Mouse (Mus musculus): ENCODE results near the gene Slc35g1. TPM values are rescaled to one million over a fixed set of nuclear protein-coding genes. Genes with fewer than 3 reads are reported as not detected.

Slc35g1 gene
- polyA plus RNA-seq, 1 experiment, result 2.8 TPM

GRCm38 (mm10) chr19:38387835-38388234, 7.9 kb upstream of the Slc35g1 start:
- TF ChIP-seq CTCF (IDR thresholded peaks at IDR 0.05; ENCODE audit: borderline replicate concordance, insufficient read depth, low read length) (no peak), POLR2A (IDR thresholded peaks at IDR 0.05; ENCODE audit: low read depth, low read length) (no peak)
- Histone ChIP-seq H3K4me3 (ENCODE audit: insufficient read depth, low read length) (no peak overlapping the region), H3K4me1 (ENCODE audit: control insufficient read depth, insufficient read depth, low read length) (no peaks in the 10 kb centered on the region), H3K27ac (ENCODE audit: insufficient read depth, low read length) (no peak overlapping the region)

- no peaks in the 10 kb centered on the region for H3K4me1 ChIP-seq (ENCODE audit: control insufficient read depth, insufficient read depth, low read length)
- TF ChIP-seq POLR2A (IDR thresholded peaks at IDR 0.05; ENCODE audit: low read depth, low read length), result no peak
- no peak for TF ChIP-seq CTCF (IDR thresholded peaks at IDR 0.05; ENCODE audit: borderline replicate concordance, insufficient read depth, low read length)
- H3K4me3 ChIP-seq (ENCODE audit: insufficient read depth, low read length), result no peak overlapping the region
- no peak overlapping the region for H3K27ac ChIP-seq (ENCODE audit: insufficient read depth, low read length)
These were observed 822 bp downstream of the Slc35g1 start for GRCm38 (mm10) chr19:38396633-38396970.

- H3K4me3 ChIP-seq (ENCODE audit: insufficient read depth, low read length), result no peak overlapping the region
- TF ChIP-seq POLR2A (IDR thresholded peaks at IDR 0.05; ENCODE audit: low read depth, low read length) (no peak), CTCF (IDR thresholded peaks at IDR 0.05; ENCODE audit: borderline replicate concordance, insufficient read depth, low read length) (no peak)
- H3K4me1 ChIP-seq (ENCODE audit: control insufficient read depth, insufficient read depth, low read length), result no peaks in the 10 kb centered on the region
- H3K27ac ChIP-seq (ENCODE audit: insufficient read depth, low read length), result no peak overlapping the region
These were observed 1.2 kb downstream of the Slc35g1 start for GRCm38 (mm10) chr19:38397004-38397403.

- Histone ChIP-seq H3K27ac (ENCODE audit: insufficient read depth, low read length) (no peak overlapping the region), H3K4me1 (ENCODE audit: control insufficient read depth, insufficient read depth, low read length) (no peaks in the 10 kb centered on the region), H3K4me3 (ENCODE audit: insufficient read depth, low read length) (no peak overlapping the region)
- TF ChIP-seq CTCF (IDR thresholded peaks at IDR 0.05; ENCODE audit: borderline replicate concordance, insufficient read depth, low read length), result no peak
- TF ChIP-seq POLR2A (IDR thresholded peaks at IDR 0.05; ENCODE audit: low read depth, low read length), result no peak
These were observed 3.2 kb downstream of the Slc35g1 start for GRCm38 (mm10) chr19:38398966-38399365.

GRCm38 (mm10) chr19:38400851-38401250, 5.1 kb downstream of the Slc35g1 start:
- Histone ChIP-seq H3K27ac (ENCODE audit: insufficient read depth, low read length) (no peak overlapping the region), H3K4me1 (ENCODE audit: control insufficient read depth, insufficient read depth, low read length) (no peaks in the 10 kb centered on the region), H3K4me3 (ENCODE audit: insufficient read depth, low read length) (no peak overlapping the region)
- no peak for TF ChIP-seq CTCF (IDR thresholded peaks at IDR 0.05; ENCODE audit: borderline replicate concordance, insufficient read depth, low read length)
- no peak for TF ChIP-seq POLR2A (IDR thresholded peaks at IDR 0.05; ENCODE audit: low read depth, low read length)

GRCm38 (mm10) chr19:38401416-38401815, 5.6 kb downstream of the Slc35g1 start:
- H3K27ac ChIP-seq (ENCODE audit: insufficient read depth, low read length), result no peak overlapping the region

GRCm38 (mm10) chr19:38410357-38411056, 14.7 kb downstream of the Slc35g1 start:
- no peak for TF ChIP-seq CTCF (IDR thresholded peaks at IDR 0.05; ENCODE audit: borderline replicate concordance, insufficient read depth, low read length)
- TF ChIP-seq POLR2A (IDR thresholded peaks at IDR 0.05; ENCODE audit: low read depth, low read length), result no peak
- no peaks in the 10 kb centered on the region for H3K4me1 ChIP-seq (ENCODE audit: control insufficient read depth, insufficient read depth, low read length)
- no peak overlapping the region for H3K27ac ChIP-seq (ENCODE audit: insufficient read depth, low read length)
- H3K4me3 ChIP-seq (ENCODE audit: insufficient read depth, low read length), result no peak overlapping the region

More at GRCm38 (mm10) chr19:38401416-38401815, 5.6 kb downstream of the Slc35g1 start:
- TF ChIP-seq POLR2A (IDR thresholded peaks at IDR 0.05; ENCODE audit: low read depth, low read length), result no peak
- Histone ChIP-seq H3K4me3 (ENCODE audit: insufficient read depth, low read length) (no peak overlapping the region), H3K4me1 (ENCODE audit: control insufficient read depth, insufficient read depth, low read length) (no peaks in the 10 kb centered on the region)

- Histone ChIP-seq H3K27ac (ENCODE audit: insufficient read depth, low read length) (no peak overlapping the region), H3K4me3 (ENCODE audit: insufficient read depth, low read length) (no peak overlapping the region), H3K4me1 (ENCODE audit: control insufficient read depth, insufficient read depth, low read length) (no peaks in the 10 kb centered on the region)
- TF ChIP-seq POLR2A (IDR thresholded peaks at IDR 0.05; ENCODE audit: low read depth, low read length) (no peak), CTCF (IDR thresholded peaks at IDR 0.05; ENCODE audit: borderline replicate concordance, insufficient read depth, low read length) (no peak)
These were observed 18.1 kb downstream of the Slc35g1 start for GRCm38 (mm10) chr19:38413861-38414260.

- TF ChIP-seq POLR2A (IDR thresholded peaks at IDR 0.05; ENCODE audit: low read depth, low read length), result no peak
- no peak for TF ChIP-seq CTCF (IDR thresholded peaks at IDR 0.05; ENCODE audit: borderline replicate concordance, insufficient read depth, low read length)
- Histone ChIP-seq H3K4me3 (ENCODE audit: insufficient read depth, low read length) (no peak overlapping the region), H3K4me1 (ENCODE audit: control insufficient read depth, insufficient read depth, low read length) (no peaks in the 10 kb centered on the region), H3K27ac (ENCODE audit: insufficient read depth, low read length) (no peak overlapping the region)
These were observed 23.1 kb downstream of the Slc35g1 start for GRCm38 (mm10) chr19:38418819-38419423.

GRCm38 (mm10) chr19:38420751-38421295, 25.0 kb downstream of the Slc35g1 start:
- Histone ChIP-seq H3K4me3 (ENCODE audit: insufficient read depth, low read length) (no peak overlapping the region), H3K4me1 (ENCODE audit: control insufficient read depth, insufficient read depth, low read length) (no peaks in the 10 kb centered on the region), H3K27ac (ENCODE audit: insufficient read depth, low read length) (no peak overlapping the region)
- no peak for TF ChIP-seq POLR2A (IDR thresholded peaks at IDR 0.05; ENCODE audit: low read depth, low read length)
- no peak for TF ChIP-seq CTCF (IDR thresholded peaks at IDR 0.05; ENCODE audit: borderline replicate concordance, insufficient read depth, low read length)

Measured in embryonic fibroblast, embryonic 13.5 days (primary cell).